Mouse (Mus musculus) splenic B cell, adult 2 months (primary cell): ENCODE measurements around the gene Ndufs8.

Experiments
- DNase-seq: peaks from one replicate; pipeline ENCODE4 v3.0.0-alpha.2; 2011; ENCODE audit warnings: low read depth, low spot score
- H3K27me3 ChIP-seq: 2 replicates; pipeline ENCODE4 v1.6.1; 2012; ENCODE audit warnings: mild to moderate bottlenecking, low read length, moderate library complexity, mixed read lengths; ENCODE audit not compliant: control insufficient read depth, poor library complexity, insufficient read depth, severe bottlenecking
- H3K36me3 ChIP-seq: 2 replicates; pipeline ENCODE4 v1.6.1; 2012; ENCODE audit warnings: mild to moderate bottlenecking, low read length, moderate library complexity, mixed read lengths; ENCODE audit not compliant: control insufficient read depth, poor library complexity, insufficient read depth, severe bottlenecking

The Ndufs8 gene

GRCm38 (mm10) chr19:3875045-3875444, 37.5 kb downstream of the Ndufs8 start:
- DNase-seq: no peak
- Histone ChIP-seq H3K27me3 (no peaks in the 10 kb centered on the region), H3K36me3 (0 out of 2 replicates have a peak, but pooled peaks cover 2% of the 10 kb centered on the region)

DNA sequence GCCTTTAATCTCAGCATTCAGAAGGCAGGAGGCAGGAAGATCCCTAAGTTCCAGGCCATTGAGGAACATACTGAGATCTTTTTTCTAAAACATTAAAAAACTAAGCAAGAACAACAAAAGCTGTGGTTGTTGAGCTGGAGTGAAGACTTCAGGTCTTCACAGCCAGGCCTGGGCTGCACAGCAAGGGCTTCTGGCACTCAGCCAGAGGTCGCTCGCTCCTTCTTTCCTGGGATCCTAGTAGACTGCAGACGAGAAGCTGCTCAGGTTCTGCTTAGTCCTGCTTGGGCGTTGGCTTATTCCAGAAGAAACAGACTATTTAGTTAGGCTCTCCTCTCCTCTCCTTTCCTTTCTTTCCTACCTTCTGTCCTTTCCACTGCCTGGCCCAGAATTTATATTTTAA, 40.2 kb downstream of the Ndufs8 start:
- Histone ChIP-seq H3K27me3 (no peaks in the 10 kb centered on the region), H3K36me3 (peaks cover 4% of the 10 kb centered on the region; the same call in 1 of the 2 replicates)
- DNase-seq: no peak

DNA sequence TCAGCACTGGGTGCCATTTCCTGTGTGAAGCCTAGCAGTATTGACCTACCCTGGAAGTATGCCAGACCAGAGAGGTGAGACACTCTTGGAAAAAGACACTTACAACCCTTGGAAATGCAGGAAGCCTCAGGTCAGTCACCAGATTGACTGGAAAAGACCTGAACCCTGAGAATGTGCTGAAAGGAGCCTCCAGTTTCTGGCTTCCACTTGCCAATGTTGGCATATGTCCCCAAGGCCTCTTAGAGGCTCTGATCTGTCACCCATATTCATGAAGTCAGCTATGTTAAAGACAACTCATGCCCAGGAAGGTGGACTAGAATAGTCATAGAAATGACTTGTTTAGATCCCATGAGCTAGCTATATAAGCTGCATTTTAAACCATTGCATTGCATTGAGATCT, 41.1 kb downstream of the Ndufs8 start:
- no peak for DNase-seq
- H3K36me3 ChIP-seq: peaks cover 2% of the 10 kb centered on the region; the same call in 1 of the 2 replicates
- no peaks in the 10 kb centered on the region for H3K27me3 ChIP-seq

GRCm38 (mm10) chr19:3868290-3868689, 44.3 kb downstream of the Ndufs8 start:
- peaks cover 3% of the 10 kb centered on the region; the same call in 1 of the 2 replicates for H3K36me3 ChIP-seq

GRCm38 (mm10) chr19:3864960-3865359, 47.6 kb downstream of the Ndufs8 start:
- H3K27me3 ChIP-seq: no peaks in the 10 kb centered on the region
- H3K36me3 ChIP-seq: peaks cover 3% of the 10 kb centered on the region; the same call in 1 of the 2 replicates
- peak; percentile 43 for DNase-seq

More at GRCm38 (mm10) chr19:3868290-3868689, 44.3 kb downstream of the Ndufs8 start:
- H3K27me3 ChIP-seq: no peaks in the 10 kb centered on the region
- DNase-seq: no peak

GRCm38 (mm10) chr19:3862713-3863112, 49.9 kb downstream of the Ndufs8 start:
- peaks cover 1% of the 10 kb centered on the region; the same call in 1 of the 2 replicates for H3K36me3 ChIP-seq
- no peak for DNase-seq
- H3K27me3 ChIP-seq: no peaks in the 10 kb centered on the region
